ENCODE assay signal across 8 mouse cellular contexts in genomic region chr19:9134746-9135511, GRCm38 (mm10). TPM values are rescaled to one million over a fixed set of nuclear protein-coding genes. Genes with fewer than 3 reads are reported as not detected.
DNase-seq lines count a peak whose midpoint lies in the region; ATAC-seq and TF ChIP-seq lines count a peak whose summit lies in the region.

No protein-coding gene starts in this region.

- peak overlapping the region; percentile 66 for H3K9ac ChIP-seq in liver, embryonic 14.5 days (replicated peaks)
- peak overlapping the region; percentile 58 for H3K9ac ChIP-seq in neural tube, embryonic 12.5 days

- H3K27me3 ChIP-seq in erythroblast, embryonic 14.5 days (ENCODE audit: control insufficient read depth): peaks cover 3% of the 10 kb centered on the region
- no peaks in the 10 kb centered on the region for H3K27me3 ChIP-seq in liver, embryonic 14.5 days (ENCODE audit: control insufficient read depth, insufficient read depth, low read length)
- H3K27me3 ChIP-seq in neural tube, embryonic 12.5 days (replicated peaks): no peaks in the 10 kb centered on the region

- no peak for DNase-seq in layer of hippocampus, adult 2 months (ENCODE audit: low spot score in 2 of 2)
- no peak for DNase-seq in layer of hippocampus, postnatal 14 days (ENCODE audit: low spot score in 2 of 2)
- peak; percentile 73 for DNase-seq in brain, adult 2 months (ENCODE audit: low read depth, low spot score)
- DNase-seq in induced T-regulatory cell, adult 2 months (ENCODE audit: low read depth): peak; percentile 73
- DNase-seq in liver, embryonic 14.5 days (ENCODE audit: low read depth in 3 of 3, low spot score in 3 of 3): peak in 1 of 3 experiments; percentile 20
- peak; percentile 48 for DNase-seq in thymus, postnatal 25 days

- ATAC-seq in liver, embryonic 14.5 days (ENCODE audit: insufficient read depth): peak; percentile 69
- peak; percentile 84 for ATAC-seq in neural tube, embryonic 12.5 days (ENCODE audit: low FRiP score, low read depth)

- no peak for TF ChIP-seq EP300 in liver, embryonic 14.5 days (IDR thresholded peaks at IDR 0.05; ENCODE audit: low read depth)

- H3K27ac ChIP-seq in layer of hippocampus, adult 2 months: peak overlapping the region; percentile 95
- no peak overlapping the region for H3K27ac ChIP-seq in liver, embryonic 14.5 days
- H3K27ac ChIP-seq in neural tube, embryonic 12.5 days: peak overlapping the region; percentile 22; the same call in 1 of the 2 replicates

- peaks cover 29% of the 10 kb centered on the region for H3K4me1 ChIP-seq in erythroblast, embryonic 14.5 days (ENCODE audit: control insufficient read depth)
- H3K4me1 ChIP-seq in liver, embryonic 14.5 days (replicated peaks; ENCODE audit: control insufficient read depth in 2 of 2, insufficient read depth in 2 of 2, low read length in 1 of 2): peaks cover 0 to 6% of the 10 kb centered on the region in 2 experiments; a peak in 2 of 4 replicates
- H3K4me1 ChIP-seq in neural tube, embryonic 12.5 days: peaks cover 8% of the 10 kb centered on the region

- under 1% methylated on average over 37 of the region's 37 CpGs for WGBS in liver, embryonic 14.5 days (ENCODE audit: insufficient replicate concordance)
- 2% methylated on average over 35 of the region's 37 CpGs for WGBS in neural tube, embryonic 12.5 days

- peak overlapping the region; percentile 87 for H3K4me2 ChIP-seq in liver, embryonic 14.5 days (ENCODE audit: low read depth)
- H3K4me2 ChIP-seq in neural tube, embryonic 12.5 days (replicated peaks): peak overlapping the region; percentile 92

- no peaks in the 10 kb centered on the region for H3K9me3 ChIP-seq in erythroblast, embryonic 14.5 days (ENCODE audit: control insufficient read depth, low read length)
- no peaks in the 10 kb centered on the region for H3K9me3 ChIP-seq in liver, embryonic 14.5 days (ENCODE audit: control insufficient read depth, low read length)
- no peaks in the 10 kb centered on the region for H3K9me3 ChIP-seq in neural tube, embryonic 12.5 days

- H3K4me3 ChIP-seq in layer of hippocampus, adult 2 months: peak overlapping the region; percentile 64
- H3K4me3 ChIP-seq in erythroblast, embryonic 14.5 days (replicated peaks): peak overlapping the region; percentile 75
- peak overlapping the region; percentile 75 to 91 for H3K4me3 ChIP-seq in liver, embryonic 14.5 days (ENCODE audit: insufficient read depth in 1 of 2, low read depth in 2 of 2, low read length in 2 of 2)
- H3K4me3 ChIP-seq in neural tube, embryonic 12.5 days: peak overlapping the region; percentile 61

- TF ChIP-seq CTCF in layer of hippocampus, adult 2 months (conservative IDR thresholded peaks at IDR 0.05): no peak
- TF ChIP-seq CTCF in liver, embryonic 14.5 days (IDR thresholded peaks at IDR 0.05; ENCODE audit: low read depth): no peak

- H3K36me3 ChIP-seq in erythroblast, embryonic 14.5 days (ENCODE audit: control insufficient read depth): peaks cover 8% of the 10 kb centered on the region
- H3K36me3 ChIP-seq in liver, embryonic 14.5 days (replicated peaks; ENCODE audit: control insufficient read depth, insufficient read depth, low read depth): no peaks in the 10 kb centered on the region; the same call in 1 of the 2 replicates
- no peaks in the 10 kb centered on the region for H3K36me3 ChIP-seq in neural tube, embryonic 12.5 days

RNA-seq across cellular contexts. Expression of gene Asrgl1, which starts 0.5 kb away (rescaled TPM):
- total RNA-seq in layer of hippocampus, adult 2 months (2021): 100 to 1,000 TPM; 133 to 162 TPM
- 100 to 1,000 TPM; 134 to 142 TPM for total RNA-seq in layer of hippocampus, postnatal 14 days (2021)
- polyA plus RNA-seq in erythroblast, embryonic 14.5 days (2012): 2.1 and 3.6 TPM in 2 replicates
- 1.3 and 3.5 TPM in 2 replicates for polyA plus RNA-seq in liver, embryonic 14.5 days (2012; rRNA removed)
- 8.1 and 8.8 TPM in 2 replicates for polyA plus RNA-seq in liver, embryonic 14.5 days (2014; fragmentation: Nextera tagmentation; extraction: Ambion mirVana)
- 15.9 and 16.5 TPM in 2 replicates for polyA plus RNA-seq in neural tube, embryonic 12.5 days (2016; fragmentation: Nextera tagmentation; extraction: Ambion mirVana)

RNA-seq across cellular contexts. Expression of gene Scgb1a1, which starts 47.2 kb away (rescaled TPM):
- total RNA-seq in layer of hippocampus, adult 2 months (2021): not detected
- total RNA-seq in layer of hippocampus, postnatal 14 days (2021): not detected
- polyA plus RNA-seq in erythroblast, embryonic 14.5 days (2012): not detected in 2 replicates
- not detected in 2 replicates for polyA plus RNA-seq in liver, embryonic 14.5 days (2012; rRNA removed)
- polyA plus RNA-seq in liver, embryonic 14.5 days (2014; fragmentation: Nextera tagmentation; extraction: Ambion mirVana): not detected in 2 replicates
- polyA plus RNA-seq in neural tube, embryonic 12.5 days (2016; fragmentation: Nextera tagmentation; extraction: Ambion mirVana): not detected in 2 replicates

Comparison
In these comparisons a context has a peak if more than half of its experiments do, and no peak if none do; other contexts are left out.
1. DNase-seq: peak in brain, adult 2 months (single experiment), induced T-regulatory cell, adult 2 months (single experiment) and thymus, postnatal 25 days (single experiment); none in layer of hippocampus, adult 2 months (0 of 2) and layer of hippocampus, postnatal 14 days (0 of 2).
2. Peak in every context shown above with its lines, with median percentiles within 50 percentile points of each other: H3K4me3 ChIP-seq.